Comparison of ENCODE assay signal across 8 mouse cellular contexts in genomic region chr12:84194400-84195109, GRCm38 (mm10). TPM values are rescaled to one million over a fixed set of nuclear protein-coding genes. Genes with fewer than 3 reads are reported as not detected.
DNase-seq lines count a peak whose midpoint lies in the region; ATAC-seq and TF ChIP-seq lines count a peak whose summit lies in the region.

No protein-coding gene starts in this region.

- H3K4me3 ChIP-seq in liver, adult 2 months (ENCODE audit: insufficient read depth, low read depth, low read length), result peak overlapping the region; percentile 36
- H3K4me3 ChIP-seq in embryonic facial prominence, embryonic 12.5 days, result peak overlapping the region; percentile 75
- H3K4me3 ChIP-seq in intestine, embryonic 15.5 days (replicated peaks), result peak overlapping the region; percentile 86
- H3K4me3 ChIP-seq in neural tube, embryonic 13.5 days, result peak overlapping the region; percentile 84

- H3K4me1 ChIP-seq in liver, adult 2 months (ENCODE audit: control insufficient read depth, insufficient read depth, low read length), result peaks cover 28% of the 10 kb centered on the region
- peaks cover 62% of the 10 kb centered on the region for H3K4me1 ChIP-seq in embryonic facial prominence, embryonic 12.5 days
- peaks cover 41% of the 10 kb centered on the region for H3K4me1 ChIP-seq in intestine, embryonic 15.5 days (replicated peaks)
- peaks cover 73% of the 10 kb centered on the region for H3K4me1 ChIP-seq in neural tube, embryonic 13.5 days (replicated peaks)

- ATAC-seq in embryonic facial prominence, embryonic 12.5 days (ENCODE audit: insufficient number of reproducible peaks, insufficient read depth, low FRiP score, low TSS enrichment), result no peak
- ATAC-seq in intestine, embryonic 15.5 days, result no peak; the same call in 1 of the 2 replicates
- ATAC-seq in neural tube, embryonic 13.5 days (ENCODE audit: low read depth), result no peak
- no peak for ATAC-seq in monocyte, adult 5-6 weeks (replicated peaks; ENCODE audit: insufficient number of reproducible peaks, low FRiP score, low TSS enrichment, poor library complexity, severe bottlenecking)

- H3K9me3 ChIP-seq in embryonic facial prominence, embryonic 12.5 days, result no peaks in the 10 kb centered on the region
- H3K9me3 ChIP-seq in intestine, embryonic 15.5 days, result no peaks in the 10 kb centered on the region
- no peaks in the 10 kb centered on the region for H3K9me3 ChIP-seq in neural tube, embryonic 13.5 days

- peak overlapping the region; percentile 71 for H3K27ac ChIP-seq in liver, adult 2 months (replicated peaks; ENCODE audit: insufficient read depth, low read depth, low read length)
- H3K27ac ChIP-seq in embryonic facial prominence, embryonic 12.5 days, result peak overlapping the region; percentile 94
- H3K27ac ChIP-seq in intestine, embryonic 15.5 days, result peak overlapping the region; percentile 100
- H3K27ac ChIP-seq in neural tube, embryonic 13.5 days (replicated peaks), result peak overlapping the region; percentile 97

- H3K4me2 ChIP-seq in embryonic facial prominence, embryonic 12.5 days (replicated peaks), result peak overlapping the region; percentile 90
- peak overlapping the region; percentile 93 for H3K4me2 ChIP-seq in intestine, embryonic 15.5 days (replicated peaks)
- peak overlapping the region; percentile 70 for H3K4me2 ChIP-seq in neural tube, embryonic 13.5 days

- H3K79me2 ChIP-seq in liver, adult 2 months (ENCODE audit: control insufficient read depth, insufficient read depth, low read length), result peaks cover 43% of the 10 kb centered on the region

- 4% methylated on average over 13 of the region's 13 CpGs for WGBS in liver, adult 2 months
- 5% methylated on average over 13 of the region's 13 CpGs for WGBS in embryonic facial prominence, embryonic 12.5 days
- WGBS in intestine, embryonic 15.5 days, result 4% methylated on average over 13 of the region's 13 CpGs
- WGBS in neural tube, embryonic 13.5 days, result 5% methylated on average over 13 of the region's 13 CpGs

- H3K9ac ChIP-seq in liver, adult 2 months (ENCODE audit: low read depth, low read length), result peak overlapping the region; percentile 47
- peak overlapping the region; percentile 89 for H3K9ac ChIP-seq in embryonic facial prominence, embryonic 12.5 days
- peak overlapping the region; percentile 28 for H3K9ac ChIP-seq in intestine, embryonic 15.5 days
- H3K9ac ChIP-seq in neural tube, embryonic 13.5 days, result peak overlapping the region; percentile 95

- no peaks in the 10 kb centered on the region for H3K27me3 ChIP-seq in liver, adult 2 months (ENCODE audit: control insufficient read depth, insufficient read depth, low read length)
- no peaks in the 10 kb centered on the region for H3K27me3 ChIP-seq in embryonic facial prominence, embryonic 12.5 days
- no peaks in the 10 kb centered on the region for H3K27me3 ChIP-seq in intestine, embryonic 15.5 days (replicated peaks)
- H3K27me3 ChIP-seq in neural tube, embryonic 13.5 days, result no peaks in the 10 kb centered on the region

- TF ChIP-seq CTCF in liver, adult 2 months (IDR thresholded peaks at IDR 0.05; ENCODE audit: low read depth, low read length), result no peak

- H3K36me3 ChIP-seq in liver, adult 2 months (ENCODE audit: control insufficient read depth, insufficient read depth, low read length), result no peaks in the 10 kb centered on the region
- no peaks in the 10 kb centered on the region for H3K36me3 ChIP-seq in embryonic facial prominence, embryonic 12.5 days
- no peaks in the 10 kb centered on the region for H3K36me3 ChIP-seq in intestine, embryonic 15.5 days
- no peaks in the 10 kb centered on the region for H3K36me3 ChIP-seq in neural tube, embryonic 13.5 days

- DNase-seq in liver, adult 2 months (ENCODE audit: extremely low read depth, low read depth, low spot score), result no peak
- no peak for DNase-seq in liver
- DNase-seq in right cerebral cortex, postnatal 36 days (ENCODE audit: low spot score in 2 of 2), result no peak
- no peak for DNase-seq in cerebellum, adult 18-20 months

- TF ChIP-seq POLR2A in liver, adult 2 months (IDR thresholded peaks at IDR 0.05; ENCODE audit: extremely low read depth, insufficient read depth, low read length), result no peak

RNA-seq across cellular contexts. Expression of gene Elmsan1, which starts 24.1 kb away (rescaled TPM):
- total RNA-seq in liver, adult 2 months (2014; rRNA removed), result 2.3 and 3.2 TPM in 2 replicates
- polyA plus RNA-seq in liver, adult 2 months (2012; rRNA removed), result 3.4 and 3.8 TPM in 2 replicates
- polyA plus RNA-seq in embryonic facial prominence, embryonic 12.5 days (2016; fragmentation: Nextera tagmentation; extraction: Ambion mirVana), result 7.9 and 9.0 TPM in 2 replicates
- 7.2 and 7.7 TPM in 2 replicates for polyA plus RNA-seq in intestine, embryonic 15.5 days (2015; fragmentation: Nextera tagmentation; extraction: Ambion mirVana)
- polyA plus RNA-seq in neural tube, embryonic 13.5 days (2015; fragmentation: Nextera tagmentation; extraction: Ambion mirVana), result 4.9 TPM in 2 replicates
- total RNA-seq in monocyte, adult 5-6 weeks (2017), result 21.6 to 42.4 TPM (median 28.2 TPM) in 3 replicates

RNA-seq across cellular contexts. Expression of gene Pnma1, which starts 46.3 kb away (rescaled TPM):
- total RNA-seq in liver, adult 2 months (2014; rRNA removed), result 0.18 and 0.20 TPM in 2 replicates
- polyA plus RNA-seq in liver, adult 2 months (2012; rRNA removed), result not detected in 2 replicates
- polyA plus RNA-seq in embryonic facial prominence, embryonic 12.5 days (2016; fragmentation: Nextera tagmentation; extraction: Ambion mirVana), result 1.4 and 1.5 TPM in 2 replicates
- 0.59 and 0.63 TPM in 2 replicates for polyA plus RNA-seq in intestine, embryonic 15.5 days (2015; fragmentation: Nextera tagmentation; extraction: Ambion mirVana)
- 3.1 and 3.7 TPM in 2 replicates for polyA plus RNA-seq in neural tube, embryonic 13.5 days (2015; fragmentation: Nextera tagmentation; extraction: Ambion mirVana)
- total RNA-seq in monocyte, adult 5-6 weeks (2017), result 0.78 to 3.5 TPM in 2 of 3 replicates, not detected in the other

Comparison
In these comparisons a context has a peak if more than half of its experiments do, and no peak if none do; other contexts are left out.
1. H3K4me3 ChIP-seq: peak in every context shown above with its lines; median percentile 86 in intestine, embryonic 15.5 days; 84 in neural tube, embryonic 13.5 days; 75 in embryonic facial prominence, embryonic 12.5 days; 36 in liver, adult 2 months.
2. H3K9ac ChIP-seq: peak in every context shown above with its lines; median percentile 95 in neural tube, embryonic 13.5 days; 89 in embryonic facial prominence, embryonic 12.5 days; 47 in liver, adult 2 months; 28 in intestine, embryonic 15.5 days.